Mouse (Mus musculus) heart, postnatal 25 days (tissue): Measurements from ENCODE around the gene Dppa5a. TPM values are rescaled to one million over a fixed set of nuclear protein-coding genes. Genes with fewer than 3 reads are reported as not detected.
"Not testable (repeated sequence)": the region's sequence is repeated elsewhere in the genome, so short reads cannot be mapped to it uniquely, and the experiment has no call there.

Source experiments
- DNase-seq: peaks from one replicate; pipeline ENCODE4 v3.0.0; 2022; ENCODE audit warnings: low spot score
- intact Hi-C: fragments of 180-260 bp; cut with DNase I; formaldehyde crosslinking; loops from one replicate; pipeline ENCODE4 v1.15.1; 2025
- total RNA-seq, 2 experiments: library from RNA; stranded (reverse); gene quantifications; 2 replicates each; pipeline ENCODE4 v1.2.3; 2021

The Dppa5a gene
- total RNA-seq, 2 experiments from 2014 or later: not detected

DNA sequence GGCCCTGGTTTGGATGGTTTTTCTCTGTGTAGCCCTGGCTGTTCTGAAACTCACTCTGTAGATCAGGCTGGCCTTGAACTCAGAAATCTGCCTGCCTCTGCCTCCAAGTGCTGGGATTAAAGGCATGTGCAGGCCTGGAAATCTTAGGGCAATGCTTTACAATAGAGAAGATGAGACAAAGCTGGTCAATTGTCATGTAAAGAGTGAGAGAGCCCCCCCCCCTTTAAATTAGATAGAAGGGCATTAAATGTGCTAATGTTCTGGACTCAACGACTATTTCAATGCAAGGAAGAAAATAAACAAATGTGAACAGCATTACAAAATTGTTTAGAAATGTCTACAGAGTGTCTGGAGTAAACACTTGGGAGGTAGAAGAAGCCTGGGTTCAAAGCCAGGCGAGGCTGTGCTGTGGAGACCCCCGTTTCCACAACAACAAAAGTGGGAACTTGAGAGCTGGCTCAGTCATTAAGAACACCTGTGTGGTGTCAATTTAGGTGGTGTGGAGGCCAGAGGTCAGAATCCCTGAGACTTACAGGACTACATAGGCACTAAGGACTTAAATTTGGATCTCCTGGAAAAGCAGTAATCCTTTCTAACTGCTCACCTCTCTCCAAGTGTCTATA, 805 bp upstream of the Dppa5a start:
- DNase-seq: no peak
- intact Hi-C loops: no loop called here

DNA sequence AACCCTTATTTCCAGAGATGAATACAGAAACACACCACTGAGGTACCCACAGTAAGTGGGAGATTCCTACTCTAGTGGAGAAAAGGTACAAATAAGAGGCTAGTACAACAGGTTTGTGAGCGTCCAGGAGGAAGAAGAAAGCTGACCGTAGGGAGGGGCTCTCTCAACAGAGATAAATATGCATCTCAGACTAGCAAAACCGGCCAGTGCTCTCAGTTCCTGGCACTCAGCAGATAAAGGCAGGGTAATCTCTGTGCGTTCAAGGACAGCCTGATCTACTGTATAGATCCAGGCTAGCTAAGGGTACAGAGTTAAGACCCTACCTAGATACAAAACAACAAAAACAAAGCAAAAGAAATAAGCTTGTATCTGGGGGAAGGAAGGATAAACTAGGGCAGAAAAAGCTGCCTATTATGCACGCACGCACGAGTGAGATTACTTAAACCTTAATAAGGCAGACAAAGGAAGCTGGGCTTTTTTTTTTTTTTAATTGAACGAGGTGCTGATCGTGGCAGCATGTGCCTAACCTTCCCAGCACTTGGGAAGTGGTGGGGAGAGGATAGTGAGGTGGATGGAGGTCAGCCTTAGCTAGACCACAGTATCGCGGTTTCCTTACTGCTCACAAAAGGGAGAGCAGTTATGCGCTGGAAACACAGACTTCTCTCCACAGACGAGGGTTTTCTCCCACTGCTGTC, 2.0 kb downstream of the Dppa5a start:
- DNase-seq: no peak
- intact Hi-C loops: no loop called here

DNA sequence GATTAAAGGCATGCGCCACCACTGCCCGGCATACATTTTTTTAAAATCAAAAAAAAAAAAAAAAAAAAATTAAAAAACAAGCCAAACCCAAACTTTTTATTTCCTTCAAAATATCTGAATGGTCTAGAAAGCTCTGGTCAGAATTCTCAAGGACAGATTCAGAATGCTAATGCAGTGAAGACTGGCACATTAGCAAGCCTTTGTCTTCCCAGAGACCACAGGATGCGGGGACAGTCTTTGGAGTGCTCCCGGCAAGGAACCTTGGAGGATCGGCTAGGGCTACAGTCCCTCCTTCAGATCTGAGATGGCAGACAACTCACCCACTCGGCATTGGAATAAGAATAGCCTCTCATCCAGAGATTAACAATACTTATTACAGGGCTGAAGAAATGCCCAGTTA, 3.3 kb downstream of the Dppa5a start:
- intact Hi-C loops: no loop called here
- DNase-seq: no peak

DNA sequence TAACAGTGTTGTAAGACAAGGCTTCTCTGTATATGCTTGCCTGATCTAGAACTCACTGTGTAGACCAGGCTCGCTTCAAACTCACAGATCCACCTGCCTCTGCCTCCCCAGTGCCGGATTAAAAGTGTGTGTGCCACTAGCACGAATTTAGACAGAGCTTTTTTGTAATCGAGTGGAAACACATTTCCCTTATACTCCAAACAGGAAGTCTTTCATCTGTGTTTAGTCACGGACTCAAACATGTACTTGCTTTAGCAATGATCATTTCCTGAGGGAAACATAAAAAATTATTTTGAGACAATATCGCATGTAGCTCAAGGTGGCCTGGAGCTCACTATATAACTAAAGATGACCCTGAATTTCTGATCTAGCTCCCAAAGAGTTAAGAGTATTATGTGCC, 4.6 kb downstream of the Dppa5a start:
- intact Hi-C loops: no loop called here
- no peak for DNase-seq

DNA sequence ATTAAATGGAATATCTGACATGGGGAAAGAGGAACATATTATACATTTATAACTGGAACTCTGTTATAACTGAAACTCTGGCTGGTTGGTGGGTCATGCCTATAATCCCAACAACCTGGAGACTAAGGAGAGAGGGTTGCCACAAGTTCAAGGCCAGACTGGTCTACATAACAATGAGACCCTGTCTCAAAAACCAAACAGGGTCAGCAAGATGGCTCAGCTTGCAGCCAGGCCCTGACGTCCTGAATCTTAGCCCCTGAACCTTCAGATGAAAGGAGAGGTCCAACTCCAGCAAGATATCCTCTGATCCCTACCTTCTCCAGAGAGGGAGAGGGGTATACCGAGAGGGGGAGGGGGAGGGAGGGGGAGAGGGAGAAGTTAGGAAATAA, 7.5 kb downstream of the Dppa5a start:
- DNase-seq: no peak
- intact Hi-C loops: no loop called here

DNA sequence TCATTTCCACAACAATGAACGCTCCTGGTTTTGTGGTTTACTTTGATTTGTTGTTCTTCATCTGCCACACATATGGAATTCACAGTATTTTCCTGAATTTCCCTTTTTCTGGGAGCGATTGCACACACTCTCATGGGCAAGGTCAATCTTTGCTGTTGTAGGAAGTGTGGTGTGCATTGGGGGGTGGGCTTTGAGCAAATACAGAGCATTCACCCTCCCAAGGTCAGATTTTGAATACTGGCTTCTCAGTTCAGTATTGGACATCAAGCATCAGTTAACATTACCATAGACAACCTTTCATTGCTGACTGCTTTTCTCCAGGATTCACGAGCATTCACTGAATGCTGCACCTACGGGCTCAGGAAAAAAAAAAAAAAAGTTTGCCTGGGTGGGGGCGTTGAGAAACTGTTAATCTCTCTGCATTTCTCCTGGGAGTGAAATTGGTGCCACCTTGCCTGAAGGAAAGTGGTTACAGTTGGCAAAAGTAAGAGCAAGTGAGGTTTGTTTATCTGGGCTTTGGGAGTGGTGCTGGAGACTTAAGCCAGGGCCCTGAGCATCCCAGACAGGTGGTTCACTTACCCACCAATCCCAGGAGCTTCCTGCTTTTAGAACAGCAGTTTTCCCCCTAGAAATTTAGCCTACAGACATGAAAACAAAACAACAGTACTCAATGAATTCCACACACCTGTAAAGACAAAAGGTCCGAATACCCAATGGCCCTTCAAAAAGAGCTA, 8.1 kb downstream of the Dppa5a start:
- DNase-seq: no peak
- intact Hi-C loops: loop anchor here (2.0 kb wide), 1 partner anchor 193 kb away; no protein-coding TSS in a partner anchor

DNA sequence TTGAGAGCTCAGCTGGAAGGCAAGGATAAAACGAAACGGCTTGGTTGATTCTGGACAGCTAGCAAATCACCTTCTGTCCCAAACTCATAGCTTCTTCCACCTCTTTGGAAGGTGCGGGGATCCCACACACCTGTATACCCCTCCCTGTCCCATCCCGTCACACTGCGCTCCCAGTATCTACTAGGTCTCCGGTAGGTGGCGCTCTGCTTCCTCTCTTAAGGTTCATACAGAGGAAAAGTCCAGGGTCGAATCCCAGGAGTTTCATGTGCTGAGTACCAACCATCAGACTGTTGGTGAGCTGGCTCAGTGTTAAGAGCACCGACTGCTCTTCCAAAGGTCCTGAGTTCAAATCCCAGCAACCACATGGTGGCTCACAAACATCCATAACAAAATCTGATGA, 9.9 kb downstream of the Dppa5a start:
- intact Hi-C loops: loop anchor here (2.0 kb wide), 1 partner anchor 195 kb away; no protein-coding TSS in a partner anchor
- DNase-seq: peak; percentile 5

DNA sequence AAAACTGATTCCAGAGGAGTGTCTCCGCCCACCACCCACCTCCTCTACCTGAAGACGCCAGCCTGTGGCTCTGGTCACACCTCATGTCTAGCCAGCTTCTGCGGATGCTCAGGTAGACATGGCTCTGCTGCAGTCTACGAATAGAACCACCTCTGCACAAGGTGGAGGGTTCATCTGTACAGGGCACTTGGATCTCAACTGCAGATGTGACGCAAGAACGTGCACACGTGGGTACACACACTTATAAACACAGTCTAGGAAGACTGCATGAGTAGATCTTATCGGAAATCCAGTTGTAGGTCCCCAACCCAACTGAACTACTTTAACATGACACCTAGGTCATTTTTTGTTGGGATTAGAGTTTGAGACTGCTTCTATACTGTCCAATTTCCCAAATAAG, 12.4 kb downstream of the Dppa5a start, which contains the start of gene Gsta2:
TSS of gene Gsta2 (minus strand) at position 178 of the 400 bp plus-strand sequence.
- no peak for DNase-seq
- intact Hi-C loops: no loop called here

DNA sequence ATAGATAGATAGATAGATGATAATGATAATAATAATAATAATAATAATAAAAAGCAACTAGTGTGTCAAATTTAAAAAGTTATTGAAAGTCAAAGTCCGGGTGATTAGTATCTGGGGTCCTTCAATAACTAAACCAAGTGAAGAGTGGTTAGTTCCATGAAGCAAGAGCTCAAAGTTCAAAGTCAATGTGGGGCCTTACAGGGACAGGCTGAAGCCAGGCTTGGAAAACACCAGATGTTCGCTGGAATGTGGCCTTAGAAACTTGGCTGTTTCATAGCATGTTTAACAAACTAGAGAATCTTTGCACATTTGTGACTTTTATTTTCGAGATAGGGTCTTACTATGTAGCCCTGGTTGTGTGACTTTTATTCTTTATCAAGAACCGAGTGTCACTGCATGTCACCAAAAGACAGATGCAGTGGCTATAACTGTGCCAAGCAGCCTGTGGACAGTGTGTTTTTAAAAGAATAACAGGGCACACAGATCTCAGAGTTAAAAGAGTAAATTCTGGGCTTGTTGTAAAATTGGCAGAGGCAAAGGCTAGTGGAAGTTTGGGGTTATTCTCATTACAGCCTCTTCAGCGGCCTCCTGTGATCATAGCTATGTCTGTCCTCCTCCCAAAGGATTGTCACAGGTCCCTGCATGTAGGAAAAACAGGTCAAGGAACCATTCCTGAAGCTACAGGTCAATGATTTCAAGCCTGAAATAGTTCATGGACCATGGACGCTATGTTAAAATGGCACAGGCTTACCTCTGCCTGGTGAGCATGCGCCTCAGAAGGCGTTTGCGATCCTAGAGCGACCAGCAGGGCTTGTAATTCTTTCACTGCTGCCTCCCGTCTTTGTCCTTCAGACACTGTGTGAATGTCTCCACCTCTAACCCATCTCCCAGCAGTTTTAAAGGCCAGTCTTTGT, 13.1 kb downstream of the Dppa5a start:
- intact Hi-C loops: no loop called here
- no peak for DNase-seq

DNA sequence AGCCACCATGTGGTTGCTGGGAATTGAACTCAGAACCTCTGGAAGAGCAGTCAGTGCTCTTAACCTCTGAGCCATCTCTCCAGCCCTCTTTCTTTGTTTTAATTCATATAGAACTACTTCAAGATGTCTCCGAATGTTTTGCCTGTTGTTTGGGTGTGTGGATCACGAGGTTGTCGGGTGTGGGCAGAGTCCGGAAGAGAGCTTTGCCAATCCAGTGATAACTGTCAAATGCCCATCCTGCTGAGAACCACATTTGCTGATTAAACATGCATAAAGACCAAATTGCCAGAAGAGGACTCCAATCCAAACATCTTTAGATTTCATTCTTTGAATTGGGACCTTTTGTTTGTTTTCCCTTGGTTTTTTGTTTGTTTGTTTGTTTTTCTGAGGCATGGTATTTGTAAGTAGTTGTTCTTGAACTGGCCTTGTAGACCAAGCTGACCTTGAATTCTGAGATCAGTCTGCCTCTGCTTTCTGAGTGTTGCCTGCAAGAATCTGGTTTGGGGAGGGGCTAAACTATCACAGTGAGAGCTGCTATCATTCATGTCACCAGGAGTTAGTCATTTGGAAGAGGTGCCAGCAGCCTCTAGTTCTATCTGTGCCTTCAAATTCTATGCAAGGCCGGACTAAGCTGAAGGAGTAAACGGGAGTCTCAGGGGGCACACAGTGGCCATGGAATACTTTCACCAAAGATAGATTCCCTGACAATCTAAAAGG, 16.3 kb downstream of the Dppa5a start:
- no peak for DNase-seq
- intact Hi-C loops: no loop called here

DNA sequence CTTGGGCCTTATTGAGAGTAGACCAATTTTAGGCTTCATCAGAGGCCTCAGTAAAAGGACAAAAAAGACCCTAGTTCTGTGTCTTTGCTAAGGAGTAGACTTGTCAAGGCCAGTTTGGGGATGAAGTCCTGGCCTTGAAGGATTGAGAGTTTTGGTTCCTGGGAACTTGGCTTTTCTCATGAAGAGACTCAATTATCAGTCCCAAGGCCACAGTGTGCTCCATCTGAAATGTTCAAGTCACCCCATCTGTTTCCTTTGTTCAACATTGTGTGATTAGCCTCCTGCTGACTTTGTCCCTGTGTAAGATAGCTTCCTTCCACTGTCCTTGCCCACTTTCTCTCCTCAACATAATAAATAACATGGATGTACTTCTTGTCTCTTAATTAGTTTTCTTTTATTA, 18.0 kb downstream of the Dppa5a start:
- DNase-seq, intact Hi-C loops: not testable (repeated sequence)

DNA sequence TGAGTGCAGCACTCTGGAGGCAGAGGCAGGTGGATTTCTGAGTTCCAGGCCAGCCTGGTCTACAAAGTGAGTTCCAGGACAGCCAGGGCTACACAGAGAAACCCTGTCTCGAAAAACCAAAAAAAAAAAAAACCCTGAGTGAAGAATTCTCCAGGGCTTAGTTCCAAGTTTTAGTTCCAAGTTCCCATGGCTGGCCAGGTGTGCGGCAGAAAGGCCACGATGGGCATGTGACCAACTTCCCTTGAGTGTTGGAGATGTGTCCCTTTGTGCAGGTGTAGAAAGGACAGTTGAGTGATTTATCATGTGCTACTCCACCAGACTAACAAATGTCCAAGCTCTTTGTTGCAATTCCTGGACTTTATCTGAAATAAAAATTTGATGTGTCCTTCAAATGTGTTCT, 18.8 kb downstream of the Dppa5a start:
- intact Hi-C loops: loop anchor here (10.0 kb wide), 1 partner anchor 54 kb away; no protein-coding TSS in a partner anchor
- DNase-seq: not testable (repeated sequence)

DNA sequence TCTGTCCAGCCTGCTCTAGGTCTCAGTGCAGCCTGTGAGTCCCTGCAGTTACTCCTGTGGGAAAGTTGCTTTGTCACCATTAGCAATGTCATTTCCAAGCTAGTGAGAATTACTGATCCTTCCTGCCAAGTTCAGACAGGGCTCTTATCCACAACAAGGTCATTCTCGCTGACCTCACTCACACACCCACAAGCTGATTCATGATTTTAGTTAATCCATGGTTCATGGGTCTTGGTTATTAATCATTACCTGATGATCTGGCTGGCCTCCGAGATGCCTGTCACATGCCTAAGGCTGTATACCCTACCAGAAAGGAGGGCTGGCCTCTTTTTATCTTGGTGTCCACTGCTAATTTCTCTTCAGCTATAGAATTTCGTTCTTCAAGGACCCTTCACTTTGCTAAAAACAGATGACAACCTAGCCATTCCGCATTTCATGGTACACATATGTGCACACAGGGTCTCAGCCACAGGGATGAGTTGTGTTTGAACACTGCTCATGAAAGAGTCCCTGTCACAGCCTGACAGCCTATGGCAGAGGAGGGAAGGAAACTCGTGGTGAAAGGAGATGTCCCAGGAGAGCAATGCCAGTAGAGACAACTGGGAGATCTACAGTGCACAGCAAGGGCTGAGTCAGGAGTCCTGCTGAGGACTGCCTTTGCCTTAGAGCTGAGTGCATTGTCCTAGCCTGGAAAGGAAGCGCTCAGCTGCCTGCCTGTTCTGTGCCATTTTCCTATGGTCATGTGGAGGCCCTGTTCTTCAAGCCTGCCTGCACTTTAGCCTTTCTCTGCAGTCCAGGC, 19.6 kb downstream of the Dppa5a start:
- not testable (repeated sequence) for DNase-seq
- intact Hi-C loops: loop anchor here (10.0 kb wide), 1 partner anchor 54 kb away; no protein-coding TSS in a partner anchor

DNA sequence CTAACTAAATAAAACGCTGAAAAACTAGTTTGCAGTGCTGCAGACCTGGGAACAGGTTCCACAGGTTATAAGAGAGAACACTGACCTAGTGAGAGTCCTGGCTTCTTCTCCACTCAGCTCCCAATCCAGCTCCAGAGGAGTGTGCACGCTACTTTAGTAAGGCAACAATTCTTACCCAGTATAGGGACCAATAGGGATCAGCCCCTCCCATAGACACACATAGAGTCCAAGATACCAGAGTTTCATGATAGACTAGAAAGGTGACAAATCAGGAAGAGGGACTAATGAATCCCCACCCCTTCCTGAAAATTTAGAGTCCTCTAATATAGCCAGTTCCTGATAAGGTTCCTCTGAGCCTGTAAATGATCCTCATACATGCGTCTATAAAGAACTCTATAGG, 21.0 kb downstream of the Dppa5a start:
- no peak for DNase-seq
- intact Hi-C loops: loop anchor here (10.0 kb wide), 1 partner anchor 52 kb away; no protein-coding TSS in a partner anchor

DNA sequence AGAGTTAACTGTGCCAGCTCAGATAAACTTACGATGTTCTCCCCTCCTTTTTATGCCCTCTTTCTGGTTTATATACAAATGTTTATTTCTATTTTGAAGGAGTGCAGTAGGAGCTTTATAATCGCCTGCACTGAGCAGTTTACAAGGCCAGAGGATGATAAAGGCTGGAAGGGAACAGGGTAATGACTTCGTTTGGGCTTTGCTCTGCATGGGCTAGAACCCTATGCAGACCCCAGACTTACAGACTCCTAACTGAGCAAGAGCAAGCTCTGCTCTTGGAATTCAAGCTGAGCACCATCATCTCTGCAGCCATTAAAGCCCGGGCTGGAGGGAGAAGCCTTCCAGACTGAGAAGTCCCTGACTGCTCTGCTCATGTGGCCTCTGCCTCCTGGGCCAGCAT, 22.7 kb downstream of the Dppa5a start:
- DNase-seq: not testable (repeated sequence)
- intact Hi-C loops: loop anchor here (10.0 kb wide), 1 partner anchor 50 kb away; no protein-coding TSS in a partner anchor

DNA sequence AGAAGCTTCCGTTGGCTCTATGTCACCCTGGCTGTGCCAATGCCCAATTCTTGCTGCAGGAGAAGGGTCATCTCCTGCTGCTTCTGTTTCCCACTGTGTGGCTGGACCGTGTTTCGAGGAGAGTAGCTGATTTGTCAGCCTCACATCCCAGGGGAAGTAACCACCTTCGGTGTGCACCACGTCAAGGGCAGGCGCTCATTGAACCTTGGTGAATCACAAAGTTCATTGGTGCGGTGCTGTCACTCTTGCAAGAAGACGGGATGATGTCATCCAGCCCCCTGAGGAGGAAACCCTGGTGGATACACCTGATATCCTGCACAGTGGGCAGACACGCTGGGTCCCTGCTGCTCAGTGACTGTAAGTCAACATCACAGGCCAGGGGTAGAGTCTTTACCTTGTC, 24.9 kb downstream of the Dppa5a start:
- DNase-seq: not testable (repeated sequence)
- intact Hi-C loops: loop anchor here (10.0 kb wide), 1 partner anchor 48 kb away; no protein-coding TSS in a partner anchor

DNA sequence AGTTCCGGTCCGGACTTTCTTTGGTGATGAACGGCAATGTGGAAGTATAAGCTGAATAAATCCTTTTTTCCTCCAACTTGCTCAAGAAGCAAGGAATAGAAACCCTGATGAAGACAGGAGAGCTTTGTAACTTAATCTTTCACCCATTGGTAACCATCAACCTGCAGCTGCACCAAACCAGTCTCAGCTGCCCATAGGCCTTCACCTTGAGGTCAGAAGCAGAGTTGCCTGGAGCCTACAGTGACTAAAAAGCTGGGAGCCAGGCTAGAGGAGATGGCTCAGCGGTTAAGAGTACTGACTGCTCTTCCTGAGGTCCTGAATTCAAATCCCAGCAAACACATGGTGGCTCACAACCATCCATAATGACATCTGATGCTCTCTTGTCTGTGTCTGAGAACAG, 25.5 kb downstream of the Dppa5a start:
- intact Hi-C loops: loop anchor here (10.0 kb wide), 1 partner anchor 48 kb away; no protein-coding TSS in a partner anchor
- DNase-seq: not testable (repeated sequence)

DNA sequence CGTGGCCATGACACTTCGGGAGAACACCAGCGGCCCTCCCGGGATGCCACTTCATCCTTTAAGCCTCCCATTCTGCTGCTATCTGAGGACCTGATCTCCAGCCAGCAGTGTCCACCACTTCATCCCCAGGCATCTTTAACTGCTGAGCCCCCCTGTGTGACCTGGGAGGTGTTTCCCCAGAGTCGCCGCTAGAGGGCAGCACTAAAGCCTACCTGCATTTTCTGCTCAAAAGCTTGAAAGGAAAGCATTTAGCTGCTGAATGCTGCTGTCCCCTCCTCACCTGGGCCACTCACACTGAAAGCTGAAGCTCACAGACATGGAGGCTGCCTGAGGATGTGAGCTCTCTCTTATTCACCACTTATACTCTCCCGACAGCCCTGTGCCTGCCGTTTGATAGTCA, 27.7 kb downstream of the Dppa5a start:
- intact Hi-C loops: loop anchor here (10.0 kb wide), 1 partner anchor 46 kb away; no protein-coding TSS in a partner anchor
- DNase-seq: not testable (repeated sequence)
